Mouse (Mus musculus) frontal cortex, adult 2 months (tissue): Measurements from ENCODE around the gene Klhl34. TPM values are rescaled to one million over a fixed set of nuclear protein-coding genes. Genes with fewer than 3 reads are reported as not detected.

Experiments used
- DNase-seq, 2 experiments: peaks; one replicate each; pipeline ENCODE4 v3.0.0; 2022; ENCODE audit warnings: low spot score in 1 of 2; ENCODE audit errors: extremely low spot score in 1 of 2
- polyA plus RNA-seq: library from polyadenylated mRNA; depleted of rRNA; stranded (reverse); fragments of >200 nt; gene quantifications from 2 replicates; pipeline ENCODE4 v1.2.3, GENCODE M21; 2012; rRNA removed

The Klhl34 gene
- polyA plus RNA-seq: 0.06 and 0.50 TPM in 2 replicates

DNA sequence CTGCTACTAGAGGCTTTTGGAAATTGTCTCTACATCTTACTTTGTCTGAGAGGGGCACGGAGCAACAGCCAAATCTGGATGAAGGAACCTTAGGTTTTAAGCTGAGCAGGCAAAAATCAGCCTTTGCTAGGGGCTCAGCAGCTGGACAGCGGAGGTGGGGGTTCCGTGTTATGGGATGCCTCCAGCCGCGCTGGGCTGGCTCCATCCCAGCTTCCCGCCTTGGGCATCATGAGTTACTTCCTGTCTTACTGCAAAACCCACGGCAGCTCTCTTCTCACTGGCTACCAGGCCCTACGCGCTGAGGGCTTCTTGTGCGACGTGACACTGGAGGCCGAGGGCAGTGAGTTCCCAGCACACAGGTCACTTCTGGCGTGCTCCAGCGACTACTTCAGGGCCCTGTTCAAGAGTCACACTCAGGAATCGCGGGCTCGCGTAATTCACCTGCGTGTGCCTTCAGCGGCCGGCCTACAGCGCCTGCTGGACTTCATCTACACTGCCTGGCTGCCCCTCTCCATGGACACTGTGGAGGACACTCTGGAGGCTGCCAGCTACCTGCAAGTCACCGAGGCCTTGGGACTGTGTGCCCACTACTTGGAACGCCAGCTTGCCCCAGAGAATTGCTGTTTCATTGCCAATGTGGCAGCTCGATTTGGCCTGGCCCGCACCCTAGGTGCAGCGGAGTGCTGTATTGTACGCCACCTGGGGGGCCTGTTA is at the start of gene Klhl34:
Gene Klhl34, plus strand, starts transcription at position 229 of the 714 bp plus-strand sequence.
- DNase-seq: no peak

DNA sequence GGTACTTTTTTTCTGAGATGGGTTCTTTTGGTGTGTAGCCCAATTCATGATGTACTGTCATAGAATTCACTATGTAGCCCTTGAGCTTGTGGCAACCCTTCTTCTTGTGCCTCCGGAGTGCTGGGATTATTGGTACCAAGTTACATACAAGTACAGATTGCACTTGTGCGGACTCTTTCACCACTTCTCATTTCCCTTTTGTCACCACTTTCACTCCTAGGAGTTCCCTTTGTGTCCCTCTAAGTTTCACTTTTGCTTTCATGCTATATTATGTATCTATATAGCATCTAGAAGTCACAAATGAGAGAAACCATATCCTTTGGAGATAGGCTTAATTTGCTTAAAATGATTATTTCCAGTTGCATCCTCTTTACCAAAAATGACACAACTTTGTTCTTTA is 16.6 kb upstream of the Klhl34 start:
- DNase-seq: no peak

DNA sequence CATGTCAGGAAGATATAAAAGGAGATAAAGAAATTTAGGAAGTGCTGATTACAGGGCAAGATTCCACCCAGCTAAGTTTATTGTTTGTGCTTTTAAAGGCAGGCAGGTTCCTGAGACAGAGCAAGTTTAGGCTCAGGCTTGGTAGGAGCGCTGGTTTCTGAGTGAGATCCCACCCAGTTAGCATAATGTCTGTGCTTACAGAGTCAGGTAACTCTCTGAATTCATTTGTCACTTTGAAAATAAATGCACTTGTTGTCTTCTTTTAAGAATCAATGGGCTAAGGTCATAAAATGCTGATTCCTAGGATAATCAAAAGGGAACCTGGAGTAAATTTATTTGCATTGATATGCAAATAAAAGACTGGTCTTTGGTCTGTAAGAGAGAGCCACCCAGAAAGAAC is 8.5 kb upstream of the Klhl34 start:
- DNase-seq: no peak

DNA sequence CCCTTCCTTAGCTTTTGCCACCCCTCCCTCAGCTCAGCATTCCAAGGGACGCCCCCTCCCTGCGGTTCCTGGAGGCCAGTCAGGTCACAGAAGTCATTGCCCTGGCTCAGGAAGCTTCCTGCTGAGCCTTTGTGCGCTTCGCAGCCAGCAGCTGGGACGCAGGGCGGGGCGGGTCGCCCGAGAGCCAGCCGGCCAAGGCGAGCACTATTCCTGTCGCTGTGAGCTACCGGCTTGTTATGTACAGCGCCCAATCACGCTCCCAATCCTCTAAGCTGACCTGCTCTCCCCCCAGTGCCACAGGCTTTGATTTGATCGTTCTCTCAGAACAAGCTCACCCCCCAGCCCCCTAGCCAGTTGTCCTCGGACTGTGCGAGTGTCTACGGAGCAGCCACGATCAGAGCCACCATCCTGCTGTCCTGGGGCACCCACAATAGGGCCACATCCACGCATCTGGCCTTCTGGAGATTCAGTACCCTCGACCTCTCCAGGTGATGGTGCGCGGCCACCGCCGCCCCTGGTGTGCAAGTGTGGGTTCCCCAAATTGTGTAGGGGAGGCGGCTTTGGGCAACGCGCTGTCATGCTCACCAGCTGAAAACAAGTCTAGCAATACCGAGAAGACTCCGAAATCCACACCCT is 546 bp upstream of the Klhl34 start:
- no peak for DNase-seq

DNA sequence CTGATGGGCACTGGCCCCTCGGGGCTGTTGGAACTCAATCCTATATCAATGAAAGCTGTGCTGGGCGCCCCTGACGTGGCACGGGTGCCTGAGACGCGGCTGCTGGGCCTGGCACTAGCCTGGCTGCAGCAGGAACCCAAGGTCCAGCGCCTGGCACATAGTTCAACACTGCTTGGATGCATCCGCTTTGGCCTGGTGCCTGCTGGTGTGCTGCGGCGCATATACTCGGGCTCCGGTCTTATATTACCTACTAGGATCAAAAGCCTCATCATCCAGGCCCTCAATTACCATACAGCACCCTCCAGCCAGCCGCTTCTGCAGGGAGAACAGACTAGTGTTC is 656 bp downstream of the Klhl34 start:
- DNase-seq: no peak

DNA sequence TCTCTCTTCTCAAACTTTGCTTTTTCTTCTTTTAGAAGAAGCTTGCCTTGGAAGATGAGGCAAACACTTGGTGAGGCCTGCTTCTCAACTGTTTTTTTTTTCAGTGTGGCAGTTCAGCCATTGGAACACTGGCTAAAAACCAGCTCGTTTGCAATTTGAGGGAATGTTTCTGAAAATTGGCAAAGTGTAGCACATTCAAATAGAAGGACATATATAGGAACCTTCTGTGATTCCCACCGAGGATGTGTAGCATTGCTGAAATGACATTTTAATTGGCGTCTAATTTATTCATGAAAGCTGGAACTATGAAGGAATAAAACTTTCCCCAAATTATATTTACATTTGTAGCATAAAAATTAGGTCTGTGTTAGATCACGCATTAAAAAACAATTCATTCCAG is 11.7 kb downstream of the Klhl34 start:
- no peak for DNase-seq

Other genes starting within 250 kb of the Klhl34 start
- 0.14 TPM in 1 of 2 replicates, not detected in the other for gene Yy2, start 249.4 kb upstream of the Klhl34 start, polyA plus RNA-seq
- gene Mbtps2, start 219.7 kb upstream of the Klhl34 start, polyA plus RNA-seq: 24.8 and 26.2 TPM in 2 replicates
- 0.56 and 0.61 TPM in 2 replicates for gene Smpx, start 119.5 kb upstream of the Klhl34 start, polyA plus RNA-seq
- gene Cnksr2, start 224.9 kb downstream of the Klhl34 start, polyA plus RNA-seq: 62.1 and 68.4 TPM in 2 replicates